Mouse (Mus musculus) embryonic facial prominence, embryonic 13.5 days (tissue): ENCODE data around the gene Tet1. TPM values are rescaled to one million over a fixed set of nuclear protein-coding genes. Genes with fewer than 3 reads are reported as not detected.
A peak's percentile ranks its signal among the peaks of the same experiment; 100 is the strongest.
"Not testable (repeated sequence)": the region's sequence is repeated elsewhere in the genome, so short reads cannot be mapped to it uniquely, and the experiment has no call there.

ENCODE experiments used
- ATAC-seq: fragments of 200-750 bp; cut with Nextera tagmentation; 2 replicates; pipeline ENCODE4 v1.8.0; 2017; ENCODE audit warnings: low read depth; ENCODE audit not compliant: insufficient number of reproducible peaks, insufficient read depth, low FRiP score, low TSS enrichment
- H3K27ac ChIP-seq: fragments of 300-500 bp; sonication (generic); 2 replicates; pipeline ENCODE4 v1.5.1; 2015; ENCODE audit warnings: moderate library complexity, mild to moderate bottlenecking, inconsistent platforms
- H3K27me3 ChIP-seq: fragments of 300-500 bp; sonication (generic); 2 replicates; pipeline ENCODE4 v1.6.1; 2015; ENCODE audit warnings: mild to moderate bottlenecking, inconsistent platforms
- H3K36me3 ChIP-seq: fragments of 300-500 bp; sonication (generic); 2 replicates; pipeline ENCODE4 v1.6.1; 2015; ENCODE audit warnings: mild to moderate bottlenecking, inconsistent platforms
- H3K4me1 ChIP-seq: fragments of 300-500 bp; sonication (generic); 2 replicates; pipeline ENCODE4 v1.6.1; 2015; ENCODE audit warnings: inconsistent platforms
- H3K4me2 ChIP-seq: fragments of 300-500 bp; sonication (generic); 2 replicates; pipeline ENCODE4 v1.6.1; 2015; ENCODE audit warnings: moderate library complexity, mild to moderate bottlenecking, inconsistent platforms
- H3K4me3 ChIP-seq: fragments of 300-500 bp; sonication (generic); 2 replicates; pipeline ENCODE4 v1.5.1; 2015; ENCODE audit warnings: mild to moderate bottlenecking, inconsistent platforms
- H3K9ac ChIP-seq: fragments of 300-500 bp; sonication (generic); 2 replicates; pipeline ENCODE4 v1.6.1; 2015; ENCODE audit warnings: mild to moderate bottlenecking, inconsistent platforms
- H3K9me3 ChIP-seq: fragments of 300-500 bp; sonication (generic); 2 replicates; pipeline ENCODE4 v1.6.1; 2016; ENCODE audit warnings: inconsistent platforms
- WGBS: fragments of 180-500 bp; shearing (Covaris S2); methylation state at CpG from one replicate; pipeline ENCODE4 v1.1.7; 2015; ENCODE audit warnings: mixed read lengths; 5-methylcytosine and 5-hydroxymethylcytosine counted together
- polyA plus RNA-seq: library from polyadenylated mRNA; unstranded; fragments of >200 nt; fragmentation: Nextera tagmentation; extraction: Ambion mirVana; gene quantifications from 2 replicates; pipeline ENCODE4 v1.2.1, GENCODE M21; 2015

The Tet1 gene
- 26.6 and 30.4 TPM in 2 replicates for polyA plus RNA-seq

GRCm38 (mm10) chr10:62908896-62909295, at the start of gene Tet1:
Gene Tet1, minus strand, starts transcription at chr10:62908996.
- H3K27ac ChIP-seq, H3K27me3 ChIP-seq, H3K9me3 ChIP-seq, H3K4me2 ChIP-seq, H3K4me3 ChIP-seq, ATAC-seq, H3K9ac ChIP-seq, H3K4me1 ChIP-seq, H3K36me3 ChIP-seq: not testable (repeated sequence)
- no CpG with 5 or more reads among the region's 1 CpGs for WGBS

- Histone ChIP-seq H3K9ac (no peak overlapping the region), H3K4me2 (no peak overlapping the region), H3K27me3 (no peaks in the 10 kb centered on the region), H3K9me3 (no peaks in the 10 kb centered on the region), H3K36me3 (peaks cover 43% of the 10 kb centered on the region), H3K4me3 (no peak overlapping the region), H3K27ac (no peak overlapping the region), H3K4me1 (no peaks in the 10 kb centered on the region)
- 92% methylated on average over 7 of the region's 7 CpGs for WGBS
- no peak for ATAC-seq
Measured at GRCm38 (mm10) chr10:62948551-62948950, 39.8 kb upstream of the Tet1 start.

GRCm38 (mm10) chr10:62946738-62947471, 38.1 kb upstream of the Tet1 start, which contains the start of gene Dna2:
Gene Dna2, plus strand, starts transcription at chr10:62947026.
- H3K4me2 ChIP-seq = peak within 1 kb of the TSS; percentile 78
- peak; percentile 84 for ATAC-seq
- H3K4me3 ChIP-seq = peak within 1 kb of the TSS; percentile 69
- no peaks in the 10 kb centered on the region for H3K27me3 ChIP-seq
- H3K9me3 ChIP-seq = no peaks in the 10 kb centered on the region
- H3K9ac ChIP-seq = peak within 1 kb of the TSS; percentile 81
- WGBS = under 1% methylated on average over 68 of the region's 68 CpGs
- H3K27ac ChIP-seq = peak within 1 kb of the TSS; percentile 83
- no peaks in the 10 kb centered on the region for H3K4me1 ChIP-seq
- peaks cover 54% of the 10 kb centered on the region for H3K36me3 ChIP-seq

GRCm38 (mm10) chr10:62944975-62945580, 36.3 kb upstream of the Tet1 start:
- Histone ChIP-seq H3K4me2 (no peak overlapping the region), H3K4me1 (no peaks in the 10 kb centered on the region), H3K9ac (no peak overlapping the region), H3K9me3 (no peaks in the 10 kb centered on the region), H3K4me3 (no peak overlapping the region), H3K27me3 (no peaks in the 10 kb centered on the region), H3K27ac (no peak overlapping the region), H3K36me3 (peaks cover 49% of the 10 kb centered on the region)
- ATAC-seq = no peak
- WGBS = 87% methylated on average over 10 of the region's 10 CpGs

GRCm38 (mm10) chr10:62932381-62932780, 23.6 kb upstream of the Tet1 start:
- no peak overlapping the region for H3K27ac ChIP-seq
- ATAC-seq = no peak
- H3K27me3 ChIP-seq = no peaks in the 10 kb centered on the region
- no peaks in the 10 kb centered on the region for H3K9me3 ChIP-seq
- WGBS = 97% methylated on average over 1 of the region's 1 CpGs
- peaks cover 68% of the 10 kb centered on the region for H3K36me3 ChIP-seq
- H3K4me1 ChIP-seq = no peaks in the 10 kb centered on the region
- H3K9ac ChIP-seq = no peak overlapping the region
- H3K4me2 ChIP-seq = no peak overlapping the region
- no peak overlapping the region for H3K4me3 ChIP-seq

GRCm38 (mm10) chr10:62924096-62924635, 15.4 kb upstream of the Tet1 start:
- no peak for ATAC-seq
- peaks cover 17% of the 10 kb centered on the region for H3K4me1 ChIP-seq
- 86% methylated on average over 4 of the region's 4 CpGs for WGBS
- no peak overlapping the region for H3K4me3 ChIP-seq
- no peak overlapping the region for H3K9ac ChIP-seq
- no peaks in the 10 kb centered on the region for H3K9me3 ChIP-seq
- H3K27me3 ChIP-seq = no peaks in the 10 kb centered on the region
- H3K36me3 ChIP-seq = peaks cover 14% of the 10 kb centered on the region
- H3K27ac ChIP-seq = no peak overlapping the region
- H3K4me2 ChIP-seq = no peak overlapping the region

- H3K9ac ChIP-seq = peak overlapping the region; percentile 97
- no peaks in the 10 kb centered on the region for H3K9me3 ChIP-seq
- H3K27me3 ChIP-seq = no peaks in the 10 kb centered on the region
- peaks cover 17% of the 10 kb centered on the region for H3K4me1 ChIP-seq
- H3K27ac ChIP-seq = peak overlapping the region; percentile 80
- peak overlapping the region; percentile 100 for H3K4me3 ChIP-seq
- H3K4me2 ChIP-seq = peak overlapping the region; percentile 82
- ATAC-seq = peak; percentile 35; the same call in 1 of the 2 replicates
- WGBS = under 1% methylated on average over 29 of the region's 29 CpGs
- no peaks in the 10 kb centered on the region for H3K36me3 ChIP-seq
Measured at GRCm38 (mm10) chr10:62920766-62921156, 12.0 kb upstream of the Tet1 start.

- Histone ChIP-seq H3K4me2 (peak within 1 kb of the TSS; percentile 82), H3K9ac (peak within 1 kb of the TSS; percentile 97), H3K27me3 (no peaks in the 10 kb centered on the region), H3K36me3 (no peaks in the 10 kb centered on the region), H3K27ac (peak within 1 kb of the TSS; percentile 80), H3K4me3 (peak within 1 kb of the TSS; percentile 100), H3K9me3 (no peaks in the 10 kb centered on the region), H3K4me1 (peaks cover 17% of the 10 kb centered on the region)
- 4% methylated on average over 46 of the region's 50 CpGs for WGBS
- peak; percentile 92 for ATAC-seq
Measured at GRCm38 (mm10) chr10:62919925-62920765, 11.3 kb upstream of the Tet1 start, which contains the start of gene Slc25a16. Gene Slc25a16, plus strand, starts transcription at chr10:62920633.

- ATAC-seq = no peak
- H3K27me3 ChIP-seq = no peaks in the 10 kb centered on the region
- H3K4me2 ChIP-seq = no peak overlapping the region
- no peak overlapping the region for H3K27ac ChIP-seq
- 78% methylated on average over 3 of the region's 3 CpGs for WGBS
- peaks cover 14% of the 10 kb centered on the region for H3K4me1 ChIP-seq
- H3K9ac ChIP-seq = no peak overlapping the region
- H3K4me3 ChIP-seq = no peak overlapping the region
- no peaks in the 10 kb centered on the region for H3K36me3 ChIP-seq
- no peaks in the 10 kb centered on the region for H3K9me3 ChIP-seq
Measured at GRCm38 (mm10) chr10:62918985-62919384, 10.2 kb upstream of the Tet1 start.

- ATAC-seq = no peak
- Histone ChIP-seq H3K9ac (no peak overlapping the region), H3K27me3 (no peaks in the 10 kb centered on the region), H3K4me1 (no peaks in the 10 kb centered on the region), H3K9me3 (no peaks in the 10 kb centered on the region), H3K4me2 (no peak overlapping the region), H3K36me3 (no peaks in the 10 kb centered on the region), H3K4me3 (no peak overlapping the region), H3K27ac (no peak overlapping the region)
- WGBS = 87% methylated on average over 2 of the region's 2 CpGs
Measured at GRCm38 (mm10) chr10:62911120-62911519, 2.3 kb upstream of the Tet1 start.

- H3K4me3 ChIP-seq = no peak overlapping the region
- no peaks in the 10 kb centered on the region for H3K27me3 ChIP-seq
- no peak for ATAC-seq
- 93% methylated on average over 7 of the region's 7 CpGs for WGBS
- H3K36me3 ChIP-seq = no peaks in the 10 kb centered on the region
- H3K9ac ChIP-seq = no peak overlapping the region
- H3K27ac ChIP-seq = no peak overlapping the region
- H3K4me2 ChIP-seq = no peak overlapping the region
- no peaks in the 10 kb centered on the region for H3K9me3 ChIP-seq
- no peaks in the 10 kb centered on the region for H3K4me1 ChIP-seq
Measured at GRCm38 (mm10) chr10:62906336-62906735, 2.5 kb downstream of the Tet1 start.
